Mouse (Mus musculus) kidney, postnatal 0 days (tissue): Measurements from ENCODE around the gene Wdr81. TPM values are rescaled to one million over a fixed set of nuclear protein-coding genes. Genes with fewer than 3 reads are reported as not detected.

Experiments used
- ATAC-seq: fragments of 200-750 bp; cut with Nextera tagmentation; replicated peaks from 2 replicates; pipeline ENCODE4 v1.8.0; 2017; ENCODE audit warnings: low read depth, moderate number of reproducible peaks, moderate TSS enrichment, moderate library complexity; ENCODE audit not compliant: low FRiP score
- DNase-seq: peaks from one replicate; pipeline ENCODE4 v3.0.0-alpha.2; 2016; ENCODE audit warnings: low spot score
- H3K27ac ChIP-seq: fragments of 300-500 bp; sonication (generic); 2 replicates; pipeline ENCODE4 v1.5.1; 2014; ENCODE audit warnings: mild to moderate bottlenecking
- H3K27me3 ChIP-seq: fragments of 300-500 bp; sonication (generic); 2 replicates; pipeline ENCODE4 v1.6.1; 2014; ENCODE audit warnings: low read length, mixed read lengths; ENCODE audit not compliant: insufficient read depth
- H3K36me3 ChIP-seq: fragments of 300-500 bp; sonication (generic); 2 replicates; pipeline ENCODE4 v1.6.1; 2014; ENCODE audit warnings: low read length, mixed read lengths; ENCODE audit not compliant: insufficient read depth
- H3K4me1 ChIP-seq: fragments of 300-500 bp; sonication (generic); replicated peaks from 2 replicates; pipeline ENCODE4 v1.6.1; 2014; ENCODE audit warnings: antibody characterized with exemption, low read length, mixed read lengths; ENCODE audit not compliant: insufficient read depth
- H3K4me2 ChIP-seq: fragments of 300-500 bp; sonication (generic); 2 replicates; pipeline ENCODE4 v1.6.1; 2014; ENCODE audit warnings: mild to moderate bottlenecking, low read length, moderate library complexity, mixed read lengths
- H3K4me3 ChIP-seq: fragments of 300-500 bp; sonication (generic); replicated peaks from 2 replicates; pipeline ENCODE4 v1.5.1; 2014; ENCODE audit warnings: low read depth, low read length
- H3K9ac ChIP-seq: fragments of 300-500 bp; sonication (generic); 2 replicates; pipeline ENCODE4 v1.6.1; 2014; ENCODE audit warnings: low read depth, low read length
- H3K9me3 ChIP-seq: fragments of 300-500 bp; sonication (generic); replicated peaks from 2 replicates; pipeline ENCODE4 v1.6.1; 2016; ENCODE audit warnings: low read length, inconsistent platforms, mixed read lengths
- CTCF ChIP-seq: IDR thresholded peaks from 2 replicates; pipeline ENCODE4 v1.5.1; 2016; ENCODE audit warnings: antibody characterized with exemption, low read depth, mild to moderate bottlenecking, moderate library complexity
- WGBS: fragments of 180-500 bp; shearing (Covaris S2); extraction: QIAGEN DNeasy Blood & Tissue Kit; methylation state at CpG from one replicate; pipeline ENCODE4 v1.1.7; 2014; 5-methylcytosine and 5-hydroxymethylcytosine counted together
- polyA plus RNA-seq: library from polyadenylated mRNA; unstranded; fragments of >200 nt; fragmentation: Nextera tagmentation; extraction: Ambion mirVana; gene quantifications from 2 replicates; pipeline ENCODE4 v1.2.1, GENCODE M21; 2015

Wdr81 gene
- polyA plus RNA-seq, 1 experiment from 2014 or later = 4.9 TPM

DNA sequence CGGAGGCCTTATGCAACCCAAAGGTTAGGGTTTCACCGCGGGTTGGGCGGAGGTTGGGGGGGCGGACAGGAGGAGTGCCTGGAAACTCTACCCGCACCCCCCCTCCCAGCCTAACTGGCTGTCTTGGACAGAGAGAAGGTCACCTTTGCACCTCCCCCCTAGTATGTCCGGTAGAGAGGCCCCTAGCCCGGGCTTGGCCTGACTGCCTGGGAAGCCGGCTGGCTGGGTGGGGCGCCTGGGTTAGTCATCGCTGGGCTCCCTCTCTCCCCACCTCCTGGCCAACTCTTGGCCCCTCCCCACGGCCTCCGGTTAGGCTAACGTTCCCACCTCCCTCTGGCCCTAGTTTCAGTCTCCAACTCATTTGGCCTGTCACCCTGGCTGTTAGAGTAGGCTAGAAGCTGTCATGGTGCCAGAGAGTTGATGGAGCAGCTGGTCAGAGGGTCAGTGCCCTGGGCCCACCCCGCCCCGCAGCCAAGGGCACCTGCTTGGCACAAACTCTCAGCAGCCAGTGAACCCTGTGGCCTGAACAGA lies 7.8 kb upstream of the Wdr81 start:
- Histone ChIP-seq H3K4me3 (peak overlapping the region; percentile 67), H3K4me1 (peaks cover 23% of the 10 kb centered on the region), H3K4me2 (peak overlapping the region; percentile 84), H3K9ac (peak overlapping the region; percentile 79), H3K36me3 (peaks cover 13% of the 10 kb centered on the region), H3K9me3 (no peaks in the 10 kb centered on the region), H3K27me3 (no peaks in the 10 kb centered on the region), H3K27ac (peak overlapping the region; percentile 93)
- WGBS = 2% methylated on average over 14 of the region's 16 CpGs
- peak; percentile 27 for ATAC-seq
- TF ChIP-seq CTCF = no peak
- peak; percentile 61 for DNase-seq

DNA sequence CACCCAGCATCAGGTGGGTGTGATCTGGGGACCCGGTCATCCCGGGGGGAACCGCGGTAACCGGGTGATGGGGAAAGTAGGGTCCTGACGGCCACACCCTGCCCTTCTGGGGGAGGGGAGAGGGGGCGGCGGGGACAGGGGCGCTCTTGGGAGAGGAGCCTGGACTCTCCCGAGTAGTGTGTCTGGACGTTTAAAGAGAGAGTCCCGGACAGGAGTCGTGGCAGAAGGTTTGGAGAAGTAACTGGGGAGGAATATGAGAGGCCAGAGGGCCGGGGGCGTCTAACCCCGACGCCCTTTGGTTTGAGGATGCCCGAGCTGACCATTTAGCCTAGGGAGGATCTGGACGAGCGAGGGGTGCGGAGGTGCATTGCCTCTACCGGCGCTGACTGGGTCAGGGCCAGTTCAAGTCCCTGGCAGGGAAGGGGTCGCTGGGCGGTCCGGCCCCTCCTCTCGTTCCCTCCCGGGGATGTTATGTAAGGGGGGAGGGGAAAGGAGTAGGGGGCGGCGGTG lies 7.3 kb upstream of the Wdr81 start:
- ATAC-seq = peak; percentile 0; the same call in 1 of the 2 replicates
- Histone ChIP-seq H3K9me3 (no peaks in the 10 kb centered on the region), H3K4me2 (peak overlapping the region; percentile 84), H3K4me3 (peak overlapping the region; percentile 67), H3K27ac (peak overlapping the region; percentile 93), H3K4me1 (peaks cover 20% of the 10 kb centered on the region), H3K27me3 (no peaks in the 10 kb centered on the region), H3K36me3 (peaks cover 13% of the 10 kb centered on the region), H3K9ac (peak overlapping the region; percentile 79)
- TF ChIP-seq CTCF = no peak
- peak; percentile 8 for DNase-seq
- under 1% methylated on average over 28 of the region's 30 CpGs for WGBS

DNA sequence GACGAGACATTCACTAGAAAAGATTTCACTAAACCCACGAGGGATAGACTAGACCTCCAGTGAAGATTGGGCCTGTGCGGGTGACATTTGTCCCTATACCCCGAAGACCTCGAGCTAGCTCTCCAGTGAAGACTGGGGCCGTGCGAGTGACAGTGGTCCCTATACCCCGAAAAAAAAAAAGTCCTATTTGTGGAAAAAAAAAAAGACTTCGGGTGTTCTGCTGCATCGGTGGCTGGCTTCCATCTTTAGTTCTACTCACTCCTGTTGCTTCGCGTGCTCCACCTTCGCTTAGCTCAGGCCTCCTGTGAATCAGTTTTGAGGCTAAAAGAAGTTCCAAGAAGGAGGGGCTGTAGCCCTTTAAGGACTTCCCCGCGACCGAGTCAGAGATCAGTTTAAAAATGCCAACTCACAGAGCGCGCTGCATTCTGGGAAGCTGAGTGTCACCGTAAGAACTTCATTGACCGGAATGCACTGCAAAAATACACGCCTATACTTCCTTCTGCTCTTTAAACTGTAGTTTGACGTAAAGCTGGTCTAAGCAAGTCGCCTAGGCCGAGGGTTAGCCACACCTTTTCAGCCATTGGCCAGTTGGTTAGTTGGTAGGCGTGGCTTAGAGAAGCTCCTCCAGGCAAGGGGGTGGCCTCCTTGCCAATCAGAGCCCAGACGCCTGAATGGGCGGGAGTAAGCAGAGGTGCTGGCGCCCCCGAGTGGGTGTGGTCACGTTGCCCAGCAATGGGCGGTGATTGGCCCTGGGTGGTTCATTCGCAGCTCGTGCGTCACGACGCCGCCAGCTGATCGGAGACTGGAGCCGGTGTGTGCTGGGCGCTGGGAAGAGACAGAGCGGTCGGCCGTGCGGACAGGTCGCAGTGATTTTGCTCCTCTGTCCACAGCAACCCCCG lies 6.6 kb upstream of the Wdr81 start, which contains the start of gene Tlcd2:
Gene Tlcd2 (plus strand): TSS at position 872 of the 899 bp plus-strand sequence.
- peaks cover 20% of the 10 kb centered on the region for H3K4me1 ChIP-seq
- H3K27ac ChIP-seq = peak within 1 kb of the TSS; percentile 95
- H3K36me3 ChIP-seq = peaks cover 13% of the 10 kb centered on the region
- no peaks in the 10 kb centered on the region for H3K9me3 ChIP-seq
- under 1% methylated on average over 46 of the region's 46 CpGs for WGBS
- H3K4me3 ChIP-seq = peak within 1 kb of the TSS; percentile 67
- H3K27me3 ChIP-seq = no peaks in the 10 kb centered on the region
- ATAC-seq (peak; percentile 91), DNase-seq (peak; percentile 100)
- peak within 1 kb of the TSS; percentile 79 for H3K9ac ChIP-seq
- peak; percentile 42; the same call in 1 of the 2 replicates for TF ChIP-seq CTCF
- H3K4me2 ChIP-seq = peak within 1 kb of the TSS; percentile 84

- ATAC-seq (peak; percentile 15; the same call in 1 of the 2 replicates), DNase-seq (peak; percentile 98)
- 4% methylated on average over 19 of the region's 19 CpGs for WGBS
- peaks cover 6% of the 10 kb centered on the region for H3K36me3 ChIP-seq
- H3K27ac ChIP-seq = peak overlapping the region; percentile 95
- peaks cover 20% of the 10 kb centered on the region for H3K4me1 ChIP-seq
- H3K27me3 ChIP-seq = no peaks in the 10 kb centered on the region
- no peaks in the 10 kb centered on the region for H3K9me3 ChIP-seq
- no peak for TF ChIP-seq CTCF
- H3K9ac ChIP-seq = peak overlapping the region; percentile 54
- H3K4me3 ChIP-seq = peak overlapping the region; percentile 39
- H3K4me2 ChIP-seq = peak overlapping the region; percentile 69
Measured at GRCm38 (mm10) chr11:75460103-75460843, 5.8 kb upstream of the Wdr81 start.

- Histone ChIP-seq H3K4me3 (no peak overlapping the region), H3K9ac (0 out of 2 replicates have a peak overlapping the region, but pooled peaks have one; percentile 14), H3K27ac (peak overlapping the region; percentile 95), H3K4me1 (peaks cover 24% of the 10 kb centered on the region), H3K27me3 (no peaks in the 10 kb centered on the region), H3K9me3 (no peaks in the 10 kb centered on the region), H3K4me2 (peak overlapping the region; percentile 69), H3K36me3 (0 out of 2 replicates have a peak, but pooled peaks cover under 1% of the 10 kb centered on the region)
- ATAC-seq (no peak), DNase-seq (no peak)
- no peak for TF ChIP-seq CTCF
- 18% methylated on average over 5 of the region's 5 CpGs for WGBS
Measured at GRCm38 (mm10) chr11:75459751-75460102, 5.2 kb upstream of the Wdr81 start.
